Mouse (Mus musculus) embryonic facial prominence, embryonic 14.5 days (tissue): ENCODE results near the gene Scmh1. TPM values are rescaled to one million over a fixed set of nuclear protein-coding genes. Genes with fewer than 3 reads are reported as not detected.
A peak's percentile ranks its signal among the peaks of the same experiment; 100 is the strongest.

Source experiments
- ATAC-seq: fragments of 200-750 bp; cut with Nextera tagmentation; 2 replicates; pipeline ENCODE4 v1.8.0; 2017; ENCODE audit warnings: low read depth, moderate number of reproducible peaks, moderate TSS enrichment
- DNase-seq: peaks from one replicate; pipeline ENCODE4 v3.0.0-alpha.2; 2015; ENCODE audit warnings: low spot score
- H3K27ac ChIP-seq: fragments of 300-500 bp; sonication (generic); replicated peaks from 2 replicates; pipeline ENCODE4 v1.5.1; 2014; ENCODE audit warnings: low read depth, mild to moderate bottlenecking, low read length, moderate library complexity
- H3K27me3 ChIP-seq: fragments of 300-500 bp; sonication (generic); replicated peaks from 2 replicates; pipeline ENCODE4 v1.6.1; 2014; ENCODE audit warnings: low read length; ENCODE audit not compliant: control insufficient read depth, insufficient read depth
- H3K36me3 ChIP-seq: fragments of 300-500 bp; sonication (generic); 2 replicates; pipeline ENCODE4 v1.6.1; 2014; ENCODE audit warnings: low read length, mixed read lengths; ENCODE audit not compliant: control insufficient read depth, insufficient read depth
- H3K4me1 ChIP-seq: fragments of 300-500 bp; sonication (generic); 2 replicates; pipeline ENCODE4 v1.6.1; 2014; ENCODE audit warnings: antibody characterized with exemption, low read length; ENCODE audit not compliant: control insufficient read depth, insufficient read depth
- H3K4me2 ChIP-seq: fragments of 300-500 bp; sonication (generic); 2 replicates; pipeline ENCODE4 v1.6.1; 2014; ENCODE audit warnings: low read depth, mild to moderate bottlenecking, low read length, moderate library complexity, mixed read lengths
- H3K4me3 ChIP-seq: fragments of 300-500 bp; sonication (generic); 2 replicates; pipeline ENCODE4 v1.5.1; 2014; ENCODE audit warnings: low read depth, mild to moderate bottlenecking, low read length
- H3K9ac ChIP-seq: fragments of 300-500 bp; sonication (generic); 2 replicates; pipeline ENCODE4 v1.6.1; 2014; ENCODE audit warnings: low read depth, mild to moderate bottlenecking, low read length, moderate library complexity, mixed read lengths
- H3K9me3 ChIP-seq: fragments of 300-500 bp; sonication (generic); 2 replicates; pipeline ENCODE4 v1.6.1; 2016; ENCODE audit warnings: low read length; ENCODE audit not compliant: control insufficient read depth
- WGBS: fragments of 180-500 bp; shearing (Covaris S2); extraction: QIAGEN DNeasy Blood & Tissue Kit; methylation state at CpG from one replicate; pipeline ENCODE4 v1.1.7; 2014; 5-methylcytosine and 5-hydroxymethylcytosine counted together
- polyA plus RNA-seq: library from polyadenylated mRNA; unstranded; fragments of >200 nt; fragmentation: Nextera tagmentation; extraction: Ambion mirVana; gene quantifications from 2 replicates; pipeline ENCODE4 v1.2.1, GENCODE M21; 2014

Gene Scmh1
- polyA plus RNA-seq, 1 experiment from 2014 or later, result 31.4 TPM

DNA sequence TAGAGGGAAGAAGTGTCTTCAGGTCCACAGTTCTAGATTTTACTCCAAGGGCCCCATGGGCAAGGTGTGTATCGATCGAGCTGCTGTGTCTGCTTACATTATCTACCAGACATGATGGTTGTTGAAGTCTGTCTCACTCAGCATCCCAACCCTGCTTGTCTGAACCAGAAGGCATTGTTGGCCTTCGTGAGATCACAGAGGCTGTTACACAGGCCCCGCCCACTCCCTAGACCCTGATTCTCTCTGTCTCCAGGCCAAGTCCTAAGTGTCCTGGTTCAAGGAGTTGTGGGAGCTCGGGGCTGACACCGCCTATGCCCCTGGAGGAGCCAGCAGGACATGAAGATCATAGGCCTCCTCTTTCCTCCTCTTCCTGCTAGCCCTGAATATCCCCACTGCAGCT lies 126.9 kb downstream of the Scmh1 start, which contains the start of gene Slfnl1:
Slfnl1 (plus strand) TSS at position 246 of the 400 bp plus-strand sequence.
- ATAC-seq (no peak), DNase-seq (no peak)
- H3K36me3 ChIP-seq, result peaks cover 34% of the 10 kb centered on the region
- H3K4me1 ChIP-seq, result no peaks in the 10 kb centered on the region
- no peak within 1 kb of the TSS for H3K4me2 ChIP-seq
- no peak within 1 kb of the TSS for H3K4me3 ChIP-seq
- H3K27me3 ChIP-seq, result no peaks in the 10 kb centered on the region
- H3K9me3 ChIP-seq, result no peaks in the 10 kb centered on the region
- no peak within 1 kb of the TSS for H3K27ac ChIP-seq
- H3K9ac ChIP-seq, result no peak within 1 kb of the TSS
- 93% methylated on average over 6 of the region's 6 CpGs for WGBS

- Histone ChIP-seq H3K27me3 (no peaks in the 10 kb centered on the region), H3K4me1 (no peaks in the 10 kb centered on the region), H3K9ac (no peak overlapping the region), H3K27ac (no peak overlapping the region), H3K36me3 (peaks cover 53% of the 10 kb centered on the region), H3K4me2 (no peak overlapping the region), H3K4me3 (no peak overlapping the region), H3K9me3 (no peaks in the 10 kb centered on the region)
- DNase-seq (no peak), ATAC-seq (no peak)
- 97% methylated on average over 10 of the region's 10 CpGs for WGBS
Measured at GRCm38 (mm10) chr4:120538664-120539063, 133.6 kb downstream of the Scmh1 start.

GRCm38 (mm10) chr4:120544896-120545295 lies 139.8 kb downstream of the Scmh1 start:
- Histone ChIP-seq H3K9ac (no peak overlapping the region), H3K9me3 (no peaks in the 10 kb centered on the region), H3K27ac (no peak overlapping the region), H3K4me1 (no peaks in the 10 kb centered on the region), H3K36me3 (peaks cover 94% of the 10 kb centered on the region), H3K4me2 (no peak overlapping the region), H3K27me3 (no peaks in the 10 kb centered on the region), H3K4me3 (no peak overlapping the region)
- DNase-seq, result no peak
- WGBS, result 93% methylated on average over 1 of the region's 1 CpGs
- no peak for ATAC-seq

GRCm38 (mm10) chr4:120556592-120556991 lies 151.5 kb downstream of the Scmh1 start:
- no peak overlapping the region for H3K27ac ChIP-seq
- H3K9me3 ChIP-seq, result no peaks in the 10 kb centered on the region
- H3K4me2 ChIP-seq, result no peak overlapping the region
- 84% methylated on average over 6 of the region's 6 CpGs for WGBS
- H3K27me3 ChIP-seq, result no peaks in the 10 kb centered on the region
- DNase-seq, result no peak
- no peak overlapping the region for H3K4me3 ChIP-seq
- ATAC-seq, result no peak
- no peak overlapping the region for H3K9ac ChIP-seq
- H3K36me3 ChIP-seq, result peaks cover 90% of the 10 kb centered on the region
- H3K4me1 ChIP-seq, result no peaks in the 10 kb centered on the region

DNA sequence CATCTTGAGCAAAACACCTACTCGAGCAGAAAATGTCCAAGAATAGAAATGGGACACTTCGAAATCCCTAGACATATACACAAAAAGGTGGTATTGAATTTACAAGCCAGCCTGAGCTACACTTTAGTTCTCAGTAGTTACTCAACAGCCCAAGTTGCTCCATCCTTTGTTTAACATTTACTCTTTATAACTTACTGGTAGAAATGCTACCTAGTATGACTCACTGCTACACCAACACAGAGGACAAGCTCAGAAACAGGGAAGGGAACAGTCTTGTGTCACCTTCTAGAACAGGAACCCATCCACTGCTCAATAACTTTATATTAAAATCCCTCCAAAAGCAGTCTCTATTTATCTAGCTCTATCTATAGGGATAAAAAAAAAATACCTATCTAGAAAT lies 160.6 kb downstream of the Scmh1 start:
- no peak overlapping the region for H3K9ac ChIP-seq
- no peak for DNase-seq
- H3K36me3 ChIP-seq, result peaks cover 55% of the 10 kb centered on the region
- ATAC-seq, result no peak
- H3K4me2 ChIP-seq, result no peak overlapping the region
- no peak overlapping the region for H3K27ac ChIP-seq
- no peaks in the 10 kb centered on the region for H3K9me3 ChIP-seq
- no peak overlapping the region for H3K4me3 ChIP-seq
- peaks cover 21% of the 10 kb centered on the region for H3K4me1 ChIP-seq
- no peaks in the 10 kb centered on the region for H3K27me3 ChIP-seq
- 82% methylated on average over 2 of the region's 2 CpGs for WGBS

DNA sequence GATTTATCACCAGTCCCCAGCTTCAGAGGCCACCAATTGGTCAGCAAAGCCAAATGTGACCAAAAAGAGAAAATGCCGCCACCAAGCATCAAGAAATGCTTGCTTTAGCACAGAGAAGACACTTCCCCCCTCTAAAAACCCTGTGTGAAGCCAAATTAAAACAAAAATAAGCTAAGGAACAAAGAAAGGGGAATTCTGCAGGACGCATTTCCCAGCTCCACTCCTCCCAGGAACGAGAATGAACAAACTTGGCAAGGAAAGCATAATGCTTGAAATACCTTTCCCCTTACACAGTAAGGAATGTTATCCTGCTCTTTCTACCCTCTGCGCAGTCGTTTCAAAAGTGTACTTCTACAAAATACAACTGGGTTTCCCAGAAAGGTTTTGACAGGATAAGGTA lies 162.9 kb downstream of the Scmh1 start:
- Histone ChIP-seq H3K4me1 (peaks cover 27% of the 10 kb centered on the region), H3K9me3 (no peaks in the 10 kb centered on the region), H3K4me2 (peak overlapping the region; percentile 87), H3K27ac (peak overlapping the region; percentile 95), H3K9ac (peak overlapping the region; percentile 90; the same call in 1 of the 2 replicates), H3K27me3 (no peaks in the 10 kb centered on the region), H3K36me3 (peaks cover 35% of the 10 kb centered on the region), H3K4me3 (peak overlapping the region; percentile 79)
- peak; percentile 83 for DNase-seq
- 27% methylated on average over 5 of the region's 5 CpGs for WGBS
- no peak for ATAC-seq

DNA sequence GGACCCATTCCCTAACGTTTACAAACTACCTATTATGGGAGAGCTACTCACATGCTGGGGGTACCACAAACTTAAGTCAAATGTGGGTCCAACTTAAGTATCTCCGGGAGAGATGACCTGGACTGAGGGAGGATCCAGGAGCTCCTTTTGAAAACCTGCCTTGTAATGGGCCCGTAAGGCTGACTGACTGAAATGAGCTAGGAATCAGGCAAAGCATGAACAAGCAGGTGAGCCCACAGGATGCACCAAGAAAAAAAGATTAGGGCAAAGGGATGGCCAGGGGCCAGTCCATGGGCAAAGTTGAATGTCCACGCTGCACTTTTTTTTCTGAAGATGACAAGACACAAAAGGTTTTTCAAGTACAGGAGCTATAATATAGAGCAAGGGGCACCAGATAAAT lies 163.9 kb downstream of the Scmh1 start:
- peak; percentile 8 for DNase-seq
- Histone ChIP-seq H3K27ac (peak overlapping the region; percentile 95), H3K4me3 (peak overlapping the region; percentile 79), H3K9ac (peak overlapping the region; percentile 90), H3K27me3 (no peaks in the 10 kb centered on the region), H3K36me3 (peaks cover 24% of the 10 kb centered on the region), H3K4me1 (peaks cover 27% of the 10 kb centered on the region), H3K9me3 (no peaks in the 10 kb centered on the region), H3K4me2 (peak overlapping the region; percentile 87)
- 4% methylated on average over 4 of the region's 4 CpGs for WGBS
- no peak for ATAC-seq

- ATAC-seq, result peak; percentile 97
- peak within 1 kb of the TSS; percentile 79 for H3K4me3 ChIP-seq
- WGBS, result under 1% methylated on average over 33 of the region's 97 CpGs
- H3K27me3 ChIP-seq, result no peaks in the 10 kb centered on the region
- peak; percentile 97 for DNase-seq
- peaks cover 27% of the 10 kb centered on the region for H3K4me1 ChIP-seq
- peak within 1 kb of the TSS; percentile 87 for H3K4me2 ChIP-seq
- peak within 1 kb of the TSS; percentile 90 for H3K9ac ChIP-seq
- peak within 1 kb of the TSS; percentile 95 for H3K27ac ChIP-seq
- no peaks in the 10 kb centered on the region for H3K9me3 ChIP-seq
- peaks cover 17% of the 10 kb centered on the region for H3K36me3 ChIP-seq
Measured at GRCm38 (mm10) chr4:120569486-120570437, 164.7 kb downstream of the Scmh1 start, which contains the start of gene Ctps. Ctps (minus strand) TSS chr4:120570276.
